Mouse (Mus musculus) myocyte (in vitro differentiated cells): ENCODE results near the gene Cd34.

Source experiments
- CEBPB ChIP-seq: IDR thresholded peaks from 2 replicates; pipeline ENCODE4 v1.6.1; 2011; ENCODE audit warnings: mild to moderate bottlenecking, moderate library complexity; ENCODE audit not compliant: poor library complexity, insufficient read depth, severe bottlenecking
- MYOD1 ChIP-seq, 3 experiments: IDR thresholded peaks; one replicate each; pipeline ENCODE4 v1.6.1; 2011; ENCODE audit warnings: control low read depth in 2 of 3, low read depth in 2 of 3, mild to moderate bottlenecking in 2 of 3, moderate library complexity in 1 of 3; ENCODE audit not compliant: insufficient read length in 2 of 3, control insufficient read depth in 1 of 3
- POLR2A ChIP-seq: IDR thresholded peaks from one replicate; pipeline ENCODE4 v1.6.1; 2011; ENCODE audit warnings: low read depth, mild to moderate bottlenecking, control low read depth, moderate library complexity; ENCODE audit not compliant: insufficient read length
- REST ChIP-seq: IDR thresholded peaks from one replicate; pipeline ENCODE4 v1.6.1; 2011; ENCODE audit warnings: mild to moderate bottlenecking, control low read depth, moderate library complexity; ENCODE audit not compliant: insufficient read depth, insufficient read length
- SRF ChIP-seq: IDR thresholded peaks from one replicate; pipeline ENCODE4 v1.6.1; 2011; ENCODE audit warnings: low read depth; ENCODE audit not compliant: control insufficient read depth, insufficient read length
- TCF12 ChIP-seq: IDR thresholded peaks from one replicate; pipeline ENCODE4 v1.6.1; 2011; ENCODE audit warnings: mild to moderate bottlenecking, control low read depth; ENCODE audit not compliant: poor library complexity, insufficient read depth, severe bottlenecking
- TCF3 ChIP-seq: IDR thresholded peaks from one replicate; pipeline ENCODE4 v1.6.1; 2011; ENCODE audit warnings: low read depth, control low read depth; ENCODE audit not compliant: insufficient read length
- USF1 ChIP-seq: IDR thresholded peaks from one replicate; pipeline ENCODE4 v1.6.1; 2011; ENCODE audit warnings: low read depth, mild to moderate bottlenecking, control low read depth, moderate library complexity

- TF ChIP-seq POLR2A (no peak), SRF (no peak), CEBPB (no peak), USF1 (no peak), REST (no peak), MYOD1 (IDR thresholded peaks at IDR 0.05; ENCODE audit: control insufficient read depth in 1 of 3, insufficient read length in 2 of 3, low read depth in 2 of 3) (no peak), TCF12 (no peak), TCF3 (no peak)
These were observed 7.9 kb upstream of the Cd34 start for GRCm38 (mm10) chr1:194930706-194931105.
